Comparison of ENCODE assay signal across 9 mouse cellular contexts in genomic region chr9:37114286-37115267, GRCm38 (mm10). TPM values are rescaled to one million over a fixed set of nuclear protein-coding genes. Genes with fewer than 3 reads are reported as not detected.
DNase-seq lines count a peak whose midpoint lies in the region; ATAC-seq and TF ChIP-seq lines count a peak whose summit lies in the region.
"Had no signal": no experiment of that assay in that cellular context is flagged by ENCODE, and none has a peak within 500 bp of the region (broad histone marks: within the 10 kb centered on the region; RNA-seq: fewer than 3 reads in every experiment).

No protein-coding gene starts in this region.

- no peaks in the 10 kb centered on the region for H3K9me3 ChIP-seq in heart, embryonic 15.5 days (replicated peaks)
- no peaks in the 10 kb centered on the region for H3K9me3 ChIP-seq in forebrain, embryonic 13.5 days (replicated peaks)

- no peak overlapping the region for H3K4me3 ChIP-seq in heart, embryonic 15.5 days
- no peak overlapping the region for H3K4me3 ChIP-seq in forebrain, embryonic 13.5 days
- no peak overlapping the region for H3K4me3 ChIP-seq in cerebellum, adult 2 months (replicated peaks; ENCODE audit: insufficient read depth, low read depth, low read length)

- DNase-seq in heart, postnatal 25 days (ENCODE audit: low spot score): no peak
- peak; percentile 24 for DNase-seq in Muller cell, postnatal 12 days (ENCODE audit: inconsistent ontology term)
- DNase-seq in mesoderm, embryonic 11.5 days (ENCODE audit: low read depth, low spot score): peak; percentile 63
- no peak for DNase-seq in cerebellum, postnatal 4 days (ENCODE audit: low spot score in 2 of 2)
- DNase-seq in cerebellum, adult 2 months: no peak
- no peak for DNase-seq in layer of hippocampus, adult 9-11 months
- DNase-seq: cerebellum, adult 8-10 months had no signal

- no peak for TF ChIP-seq POLR2A in cerebellum, adult 2 months (IDR thresholded peaks at IDR 0.05; ENCODE audit: borderline replicate concordance, insufficient read depth, low read length)

- no peak overlapping the region for H3K27ac ChIP-seq in heart, embryonic 15.5 days
- H3K27ac ChIP-seq in forebrain, embryonic 13.5 days: peak overlapping the region; percentile 49
- H3K27ac ChIP-seq in cerebellum, adult 2 months (ENCODE audit: insufficient read depth, low read length): no peak overlapping the region

- intact Hi-C loops in heart, postnatal 25 days (cut with DNase I): loop anchor here (2.0 kb wide), 1 partner anchor 144 kb away; no protein-coding TSS in a partner anchor

- ATAC-seq in heart, embryonic 15.5 days (replicated peaks; ENCODE audit: insufficient number of reproducible peaks, insufficient read depth, low FRiP score, low read depth): peak; percentile 55; the same call in 1 of the 2 replicates
- ATAC-seq in forebrain, embryonic 13.5 days: peak; percentile 84

- peaks cover 3% of the 10 kb centered on the region; the same call in 1 of the 2 replicates for H3K4me1 ChIP-seq in heart, embryonic 15.5 days (replicated peaks)
- H3K4me1 ChIP-seq in forebrain, embryonic 13.5 days: peaks cover 33% of the 10 kb centered on the region
- no peaks in the 10 kb centered on the region for H3K4me1 ChIP-seq in cerebellum, adult 2 months (ENCODE audit: control insufficient read depth, insufficient read depth, low read length)

- 39% methylated on average over 9 of the region's 9 CpGs for WGBS in heart, embryonic 15.5 days
- 14% methylated on average over 9 of the region's 9 CpGs for WGBS in forebrain, embryonic 13.5 days
- 41% methylated on average over 9 of the region's 9 CpGs for WGBS in cerebellum, adult 2 months

- no peak overlapping the region for H3K4me2 ChIP-seq in heart, embryonic 15.5 days
- no peak overlapping the region for H3K4me2 ChIP-seq in forebrain, embryonic 13.5 days

- H3K36me3 ChIP-seq in heart, embryonic 15.5 days: no peaks in the 10 kb centered on the region
- H3K36me3 ChIP-seq in forebrain, embryonic 13.5 days (ENCODE audit: poor library complexity, severe bottlenecking): 0 out of 2 replicates have a peak, but pooled peaks cover 4% of the 10 kb centered on the region

- H3K9ac ChIP-seq in heart, embryonic 15.5 days: no peak overlapping the region
- no peak overlapping the region; the same call in 1 of the 2 replicates for H3K9ac ChIP-seq in forebrain, embryonic 13.5 days

- no peak; the same call in 1 of the 2 replicates for TF ChIP-seq CTCF in cerebellum, adult 2 months (IDR thresholded peaks at IDR 0.05; ENCODE audit: borderline replicate concordance, insufficient read depth, low read depth, low read length)

- H3K27me3 ChIP-seq in heart, embryonic 15.5 days: no peaks in the 10 kb centered on the region
- H3K27me3 ChIP-seq in forebrain, embryonic 13.5 days: no peaks in the 10 kb centered on the region; the same call in 1 of the 2 replicates
- H3K27me3 ChIP-seq in cerebellum, adult 2 months (ENCODE audit: control insufficient read depth, insufficient read depth, low read length): no peaks in the 10 kb centered on the region

RNA-seq across cellular contexts. Expression of gene Pknox2, which starts 32.6 kb away (rescaled TPM):
- polyA plus RNA-seq in heart, embryonic 15.5 days (2015; fragmentation: Nextera tagmentation; extraction: Ambion mirVana): 4.6 and 6.6 TPM in 2 replicates
- total RNA-seq in heart, postnatal 25 days (2021): 1 to 10 TPM; 6.3 to 8.3 TPM
- polyA plus RNA-seq in forebrain, embryonic 13.5 days (2015; fragmentation: Nextera tagmentation; extraction: Ambion mirVana): 18.7 and 23.4 TPM in 2 replicates
- polyA plus RNA-seq in cerebellum, adult 2 months (2012; rRNA removed): 23.4 and 23.8 TPM in 2 replicates

Comparison
In these comparisons a context has a peak if more than half of its experiments do, and no peak if none do; other contexts are left out.
1. DNase-seq: peak in Muller cell, postnatal 12 days (single experiment) and mesoderm, embryonic 11.5 days (single experiment); none in heart, postnatal 25 days (single experiment), cerebellum, postnatal 4 days (0 of 2), cerebellum, adult 2 months (0 of 2) and layer of hippocampus, adult 9-11 months (single experiment).